Comparison of ENCODE assay signal across 10 mouse cellular contexts in the genomic region with DNA sequence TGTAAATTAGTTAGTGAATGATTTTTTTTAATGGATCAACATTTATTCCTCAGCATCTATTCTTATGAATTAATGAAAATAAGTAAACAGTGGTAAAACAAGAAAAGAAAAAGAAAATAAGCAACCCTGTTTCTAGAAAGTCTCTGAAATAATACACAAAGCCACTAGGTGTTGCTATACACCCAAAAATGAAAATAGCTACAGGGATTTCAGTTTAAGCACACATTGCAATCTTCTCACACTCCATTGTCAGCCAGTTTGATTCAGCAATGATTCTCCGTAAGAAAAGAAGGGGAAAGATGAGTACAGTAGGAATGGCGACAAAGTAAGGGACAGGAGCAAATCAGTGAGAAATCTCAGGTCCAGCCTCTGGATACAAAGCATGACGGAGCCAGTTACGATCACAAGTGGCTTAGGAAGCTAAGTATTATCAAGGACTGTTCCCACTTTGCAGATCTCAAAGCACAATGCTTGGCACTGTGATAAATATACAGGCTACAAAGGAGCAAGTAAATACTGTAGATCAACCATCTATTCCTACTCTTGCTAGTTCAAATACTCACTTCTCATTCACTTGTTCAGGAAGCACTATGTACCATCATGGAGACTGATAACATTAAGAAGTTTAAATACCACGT.
DNase-seq lines count a peak whose midpoint lies in the region; ATAC-seq and TF ChIP-seq lines count a peak whose summit lies in the region.
"Had no signal": no experiment of that assay in that cellular context is flagged by ENCODE, and none has a peak within 500 bp of the region (broad histone marks: within the 10 kb centered on the region; RNA-seq: fewer than 3 reads in every experiment).

No protein-coding gene starts in this region.

- H3K4me3 ChIP-seq in kidney, adult 2 months (ENCODE audit: insufficient read depth, low read depth, low read length) = no peak overlapping the region
- no peak overlapping the region for H3K4me3 ChIP-seq in kidney, embryonic 16.5 days (ENCODE audit: low read length)
- H3K4me3 ChIP-seq in hindbrain, embryonic 14.5 days (replicated peaks; ENCODE audit: low read length) = no peak overlapping the region
- H3K4me3 ChIP-seq: embryonic facial prominence, embryonic 13.5 days; liver, embryonic 13.5 days had no signal

- H3K36me3 ChIP-seq in kidney, adult 2 months (ENCODE audit: control insufficient read depth, insufficient read depth, low read length) = no peaks in the 10 kb centered on the region; the same call in 1 of the 2 replicates
- no peaks in the 10 kb centered on the region for H3K36me3 ChIP-seq in kidney, embryonic 16.5 days (ENCODE audit: insufficient read depth, low read length)
- no peaks in the 10 kb centered on the region for H3K36me3 ChIP-seq in hindbrain, embryonic 14.5 days (replicated peaks; ENCODE audit: control insufficient read depth, insufficient read depth)
- H3K36me3 ChIP-seq in splenic B cell, adult 2 months (ENCODE audit: control insufficient read depth, insufficient read depth, low read length, poor library complexity, severe bottlenecking) = no peaks in the 10 kb centered on the region
- H3K36me3 ChIP-seq: embryonic facial prominence, embryonic 13.5 days; liver, embryonic 13.5 days had no signal

- no peak for TF ChIP-seq CTCF in kidney, adult 2 months (conservative IDR thresholded peaks at IDR 0.05; ENCODE audit: insufficient read depth, insufficient read length, low read depth, low read length)

- DNase-seq in kidney, adult 2 months = peak; percentile 36
- DNase-seq in CD4-positive, CD25-positive, alpha-beta regulatory T cell, adult 2 months (ENCODE audit: low read depth, low spot score) = peak; percentile 49
- peak; percentile 37 for DNase-seq in R1 (ENCODE audit: low read depth, low spot score)
- DNase-seq in hindbrain, embryonic 14.5 days (ENCODE audit: low spot score) = peak; percentile 79
- peak; percentile 45 for DNase-seq in splenic B cell, adult 2 months (ENCODE audit: low read depth, low spot score)
- DNase-seq in urinary bladder, adult 18-20 months (ENCODE audit: low spot score in 2 of 2) = no peak
- no peak for DNase-seq in kidney, adult 8-10 months
- DNase-seq: liver, embryonic 13.5 days had no signal

- no peak overlapping the region for H3K4me2 ChIP-seq in kidney, embryonic 16.5 days (replicated peaks; ENCODE audit: low read depth, low read length)
- H3K4me2 ChIP-seq in hindbrain, embryonic 14.5 days (replicated peaks) = no peak overlapping the region
- H3K4me2 ChIP-seq: embryonic facial prominence, embryonic 13.5 days; liver, embryonic 13.5 days had no signal

- H3K27me3 ChIP-seq in kidney, adult 2 months (replicated peaks; ENCODE audit: control insufficient read depth, insufficient read depth, low read length) = no peaks in the 10 kb centered on the region
- no peaks in the 10 kb centered on the region for H3K27me3 ChIP-seq in kidney, embryonic 16.5 days (ENCODE audit: insufficient read depth, low read length)
- H3K27me3 ChIP-seq in hindbrain, embryonic 14.5 days (ENCODE audit: control insufficient read depth, insufficient read depth, low read length) = no peaks in the 10 kb centered on the region
- no peaks in the 10 kb centered on the region for H3K27me3 ChIP-seq in splenic B cell, adult 2 months (ENCODE audit: control insufficient read depth, insufficient read depth, low read length, poor library complexity, severe bottlenecking)
- H3K27me3 ChIP-seq: embryonic facial prominence, embryonic 13.5 days; liver, embryonic 13.5 days had no signal

- no peak overlapping the region for H3K9ac ChIP-seq in kidney, embryonic 16.5 days (replicated peaks; ENCODE audit: low read length)
- no peak overlapping the region for H3K9ac ChIP-seq in hindbrain, embryonic 14.5 days
- H3K9ac ChIP-seq: embryonic facial prominence, embryonic 13.5 days; liver, embryonic 13.5 days had no signal

- ATAC-seq in kidney, embryonic 16.5 days (ENCODE audit: low FRiP score, low TSS enrichment) = no peak
- peak; percentile 31; the same call in 1 of the 2 replicates for ATAC-seq in hindbrain, embryonic 14.5 days (ENCODE audit: low FRiP score)

- no peaks in the 10 kb centered on the region for H3K4me1 ChIP-seq in kidney, adult 2 months (ENCODE audit: control insufficient read depth, insufficient read depth, low read length)
- no peaks in the 10 kb centered on the region for H3K4me1 ChIP-seq in kidney, embryonic 16.5 days (ENCODE audit: insufficient read depth, low read length)
- no peaks in the 10 kb centered on the region for H3K4me1 ChIP-seq in hindbrain, embryonic 14.5 days (replicated peaks; ENCODE audit: control insufficient read depth, insufficient read depth, low read length)
- H3K4me1 ChIP-seq: embryonic facial prominence, embryonic 13.5 days; liver, embryonic 13.5 days had no signal

- no peak for TF ChIP-seq POLR2A in kidney, adult 2 months (IDR thresholded peaks at IDR 0.05; ENCODE audit: low read depth, low read length)

- no peak overlapping the region for H3K27ac ChIP-seq in kidney, adult 2 months (ENCODE audit: insufficient read depth, low read depth, low read length)
- H3K27ac ChIP-seq in kidney, embryonic 16.5 days (ENCODE audit: low read length) = no peak overlapping the region
- H3K27ac ChIP-seq in hindbrain, embryonic 14.5 days = no peak overlapping the region
- H3K27ac ChIP-seq: embryonic facial prominence, embryonic 13.5 days; liver, embryonic 13.5 days had no signal

- 71% methylated on average over 5 of the region's 5 CpGs for WGBS in kidney, adult 2 months
- WGBS in kidney, embryonic 16.5 days = 74% methylated on average over 5 of the region's 5 CpGs
- 72% methylated on average over 5 of the region's 5 CpGs for WGBS in hindbrain, embryonic 14.5 days

- H3K9me3 ChIP-seq in kidney, embryonic 16.5 days (ENCODE audit: low read length) = no peaks in the 10 kb centered on the region
- H3K9me3 ChIP-seq in hindbrain, embryonic 14.5 days (ENCODE audit: control insufficient read depth, low read length) = no peaks in the 10 kb centered on the region
- H3K9me3 ChIP-seq: embryonic facial prominence, embryonic 13.5 days; liver, embryonic 13.5 days had no signal

Comparison
In these comparisons a context has a peak if more than half of its experiments do, and no peak if none do; other contexts are left out.
1. DNase-seq: peak in kidney, adult 2 months (single experiment), CD4-positive, CD25-positive, alpha-beta regulatory T cell, adult 2 months (single experiment), R1 (single experiment), hindbrain, embryonic 14.5 days (single experiment) and splenic B cell, adult 2 months (single experiment); none in urinary bladder, adult 18-20 months (0 of 2) and kidney, adult 8-10 months (0 of 2).